Mouse (Mus musculus) hindbrain, embryonic 11.5 days (tissue): ENCODE measurements at regions not wholly inside any gene's neighbourhood (a gene's known extent, or its start where the extent isn't known, plus 50 kb on each side); places are given as distances from the start of the nearest gene placed in this dataset.

Experiments
- ATAC-seq: fragments of 200-750 bp; cut with Nextera tagmentation; 2 replicates; pipeline ENCODE4 v1.8.0; 2017; ENCODE audit warnings: mild to moderate bottlenecking, moderate TSS enrichment, moderate library complexity; ENCODE audit not compliant: low FRiP score
- DNase-seq: peaks from one replicate; pipeline ENCODE4 v3.0.0-alpha.2; 2015; ENCODE audit warnings: low spot score
- H3K27ac ChIP-seq: fragments of 300-500 bp; sonication (generic); 2 replicates; pipeline ENCODE4 v1.5.1; 2014; ENCODE audit warnings: mild to moderate bottlenecking, low read depth, low read length
- H3K27me3 ChIP-seq: fragments of 300-500 bp; sonication (generic); 2 replicates; pipeline ENCODE4 v1.6.1; 2014; ENCODE audit warnings: mild to moderate bottlenecking, low read length, moderate library complexity, mixed read lengths; ENCODE audit not compliant: control insufficient read depth, insufficient read depth
- H3K36me3 ChIP-seq: fragments of 300-500 bp; sonication (generic); 2 replicates; pipeline ENCODE4 v1.6.1; 2014; ENCODE audit warnings: mild to moderate bottlenecking, low read length, moderate library complexity, mixed read lengths; ENCODE audit not compliant: control insufficient read depth, insufficient read depth
- H3K4me1 ChIP-seq: fragments of 300-500 bp; sonication (generic); replicated peaks from 2 replicates; pipeline ENCODE4 v1.6.1; 2014; ENCODE audit warnings: low read length, mixed read lengths; ENCODE audit not compliant: control insufficient read depth, insufficient read depth
- H3K4me2 ChIP-seq: fragments of 300-500 bp; sonication (generic); replicated peaks from 2 replicates; pipeline ENCODE4 v1.6.1; 2014; ENCODE audit warnings: mild to moderate bottlenecking, low read depth, low read length
- H3K4me3 ChIP-seq: fragments of 300-500 bp; sonication (generic); 2 replicates; pipeline ENCODE4 v1.5.1; 2014; ENCODE audit warnings: low read depth, low read length
- H3K9ac ChIP-seq: fragments of 300-500 bp; sonication (generic); 2 replicates; pipeline ENCODE4 v1.6.1; 2014; ENCODE audit warnings: low read depth, low read length
- H3K9me3 ChIP-seq: fragments of 300-500 bp; sonication (generic); 2 replicates; pipeline ENCODE4 v1.6.1; 2016; ENCODE audit warnings: low read length; ENCODE audit not compliant: control insufficient read depth
- WGBS: fragments of 180-500 bp; shearing (Covaris S2); extraction: QIAGEN DNeasy Blood & Tissue Kit; methylation state at CpG from one replicate; pipeline ENCODE4 v1.1.7; 2014; 5-methylcytosine and 5-hydroxymethylcytosine counted together

GRCm38 (mm10) chr15:36945309-36945708, 62.3 kb downstream of the Zfp706 start:
- Histone ChIP-seq H3K27me3 (no peaks in the 10 kb centered on the region), H3K9me3 (no peaks in the 10 kb centered on the region), H3K4me2 (no peak overlapping the region), H3K4me3 (no peak overlapping the region), H3K4me1 (no peaks in the 10 kb centered on the region; the same call in 1 of the 2 replicates), H3K36me3 (no peaks in the 10 kb centered on the region), H3K9ac (no peak overlapping the region), H3K27ac (no peak overlapping the region)
- no peak for ATAC-seq
- 81% methylated on average over 4 of the region's 4 CpGs for WGBS
- DNase-seq, result no peak

DNA sequence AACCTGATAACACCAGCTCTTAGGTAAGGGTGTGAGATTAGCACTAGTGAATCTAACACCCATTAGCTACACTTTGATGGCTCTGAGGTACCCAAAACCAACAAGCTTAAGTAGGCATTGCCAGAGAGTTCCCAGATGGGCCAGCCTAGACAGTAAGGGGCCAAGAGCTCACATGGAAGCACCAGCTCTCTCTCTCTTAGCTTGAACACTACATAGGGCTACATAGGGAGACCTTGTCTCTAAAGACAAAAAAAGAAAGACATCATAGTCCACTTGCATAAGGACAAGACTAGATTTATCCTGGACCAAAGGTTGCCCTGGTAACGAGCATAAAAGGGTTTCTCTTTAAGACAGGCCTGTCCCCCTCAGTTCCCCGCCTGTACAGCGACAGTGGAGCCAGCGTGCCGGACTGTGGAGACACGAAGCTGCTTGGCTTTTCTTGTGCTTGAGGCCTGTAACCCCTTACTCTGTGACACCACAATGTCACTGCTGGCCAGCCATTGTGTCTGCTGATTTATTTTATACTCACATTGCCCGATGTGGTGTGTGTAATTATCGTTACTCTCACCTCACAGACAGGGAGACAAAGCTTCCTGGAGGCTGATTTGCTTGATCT, 62.9 kb downstream of the Zfp706 start:
- Histone ChIP-seq H3K4me1 (no peaks in the 10 kb centered on the region; the same call in 1 of the 2 replicates), H3K4me2 (no peak overlapping the region), H3K36me3 (no peaks in the 10 kb centered on the region), H3K9me3 (no peaks in the 10 kb centered on the region), H3K4me3 (no peak overlapping the region), H3K27me3 (no peaks in the 10 kb centered on the region), H3K9ac (no peak overlapping the region; the same call in 1 of the 2 replicates), H3K27ac (no peak overlapping the region)
- WGBS, result 47% methylated on average over 8 of the region's 8 CpGs
- DNase-seq, result peak; percentile 40
- peak; percentile 63 for ATAC-seq

DNA sequence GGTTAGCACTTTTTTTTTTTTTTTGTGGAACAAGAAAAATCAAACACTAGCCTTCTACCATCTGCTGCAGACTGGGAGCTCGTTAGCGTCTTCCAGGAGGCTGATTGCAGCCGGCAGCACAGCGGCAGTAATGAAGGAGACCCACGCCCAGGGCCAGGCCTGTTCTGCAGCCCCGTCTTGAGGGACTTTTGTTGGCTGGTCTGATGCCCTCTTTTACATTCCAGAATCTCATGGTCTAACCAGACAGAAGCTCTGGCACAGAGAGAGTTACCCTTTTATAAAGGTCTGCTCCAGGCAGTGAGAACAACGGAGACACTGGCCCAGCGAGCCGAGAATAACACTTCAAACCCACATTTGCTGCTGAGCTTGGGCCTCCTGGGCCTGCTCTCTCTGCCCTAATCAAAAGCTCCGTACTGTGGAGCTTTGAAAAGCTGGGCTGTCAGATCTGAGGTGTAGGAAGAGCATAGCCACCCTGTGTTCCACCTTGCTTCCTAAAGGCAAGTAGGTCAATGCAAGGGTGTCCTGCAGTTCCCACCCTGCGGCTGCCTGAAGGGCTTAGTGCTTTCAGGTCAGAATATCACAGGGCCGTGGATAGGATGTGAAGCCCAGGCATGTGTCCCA, 64.0 kb downstream of the Zfp706 start:
- H3K4me3 ChIP-seq, result no peak overlapping the region
- no peak overlapping the region for H3K27ac ChIP-seq
- no peaks in the 10 kb centered on the region for H3K9me3 ChIP-seq
- H3K4me2 ChIP-seq, result no peak overlapping the region
- peak; percentile 18 for DNase-seq
- H3K9ac ChIP-seq, result no peak overlapping the region
- no peak for ATAC-seq
- no peaks in the 10 kb centered on the region; the same call in 1 of the 2 replicates for H3K4me1 ChIP-seq
- H3K36me3 ChIP-seq, result no peaks in the 10 kb centered on the region
- H3K27me3 ChIP-seq, result no peaks in the 10 kb centered on the region
- WGBS, result 55% methylated on average over 12 of the region's 12 CpGs

GRCm38 (mm10) chr15:36942261-36942660, 65.3 kb downstream of the Zfp706 start:
- 75% methylated on average over 4 of the region's 4 CpGs for WGBS

GRCm38 (mm10) chr15:36941741-36942140, 65.8 kb downstream of the Zfp706 start:
- ATAC-seq, result no peak
- Histone ChIP-seq H3K4me3 (no peak overlapping the region), H3K36me3 (no peaks in the 10 kb centered on the region), H3K27me3 (no peaks in the 10 kb centered on the region), H3K27ac (no peak overlapping the region), H3K4me1 (peaks cover 7% of the 10 kb centered on the region), H3K9ac (no peak overlapping the region), H3K4me2 (no peak overlapping the region), H3K9me3 (no peaks in the 10 kb centered on the region)
- 92% methylated on average over 5 of the region's 5 CpGs for WGBS
- no peak for DNase-seq

More at GRCm38 (mm10) chr15:36942261-36942660, 65.3 kb downstream of the Zfp706 start:
- Histone ChIP-seq H3K9me3 (no peaks in the 10 kb centered on the region), H3K4me3 (no peak overlapping the region), H3K36me3 (no peaks in the 10 kb centered on the region), H3K27me3 (no peaks in the 10 kb centered on the region), H3K27ac (no peak overlapping the region), H3K4me1 (peaks cover 7% of the 10 kb centered on the region), H3K4me2 (no peak overlapping the region), H3K9ac (no peak overlapping the region)
- no peak for ATAC-seq
- no peak for DNase-seq

- Histone ChIP-seq H3K9ac (no peak overlapping the region), H3K9me3 (no peaks in the 10 kb centered on the region), H3K36me3 (no peaks in the 10 kb centered on the region), H3K27ac (no peak overlapping the region), H3K4me3 (no peak overlapping the region), H3K4me2 (no peak overlapping the region), H3K4me1 (peaks cover 7% of the 10 kb centered on the region; the same call in 1 of the 2 replicates), H3K27me3 (no peaks in the 10 kb centered on the region)
- no peak for DNase-seq
- WGBS, result 87% methylated on average over 9 of the region's 9 CpGs
- ATAC-seq, result no peak
Measured at GRCm38 (mm10) chr15:36939608-36940007, 68.0 kb downstream of the Zfp706 start.

DNA sequence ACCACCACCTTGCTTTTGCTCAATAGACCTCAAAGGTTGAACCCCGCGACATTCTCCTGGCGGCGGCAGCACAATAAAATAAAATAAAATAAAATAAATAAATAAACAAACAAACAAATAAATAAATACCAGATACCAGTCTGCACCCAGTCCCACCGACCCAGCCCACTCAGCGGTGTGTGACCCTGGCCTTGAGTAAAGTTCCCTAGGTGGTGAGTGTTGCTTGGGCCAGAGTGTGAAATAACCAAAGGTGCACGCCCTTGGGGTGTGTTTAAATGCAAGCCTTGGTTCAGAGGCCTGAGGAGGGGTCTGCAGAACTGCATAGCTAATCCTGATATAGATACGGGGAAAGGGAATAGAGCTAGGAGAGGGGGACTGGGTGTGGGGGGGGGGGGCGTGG, 68.4 kb downstream of the Zfp706 start:
- Histone ChIP-seq H3K4me2 (peak overlapping the region; percentile 86), H3K27ac (peak overlapping the region; percentile 56; the same call in 1 of the 2 replicates), H3K4me1 (peaks cover 7% of the 10 kb centered on the region; the same call in 1 of the 2 replicates), H3K36me3 (no peaks in the 10 kb centered on the region), H3K27me3 (no peaks in the 10 kb centered on the region), H3K9me3 (no peaks in the 10 kb centered on the region), H3K4me3 (peak overlapping the region; percentile 56), H3K9ac (peak overlapping the region; percentile 87)
- ATAC-seq (peak; percentile 47), DNase-seq (no peak)
- WGBS, result 34% methylated on average over 9 of the region's 9 CpGs

DNA sequence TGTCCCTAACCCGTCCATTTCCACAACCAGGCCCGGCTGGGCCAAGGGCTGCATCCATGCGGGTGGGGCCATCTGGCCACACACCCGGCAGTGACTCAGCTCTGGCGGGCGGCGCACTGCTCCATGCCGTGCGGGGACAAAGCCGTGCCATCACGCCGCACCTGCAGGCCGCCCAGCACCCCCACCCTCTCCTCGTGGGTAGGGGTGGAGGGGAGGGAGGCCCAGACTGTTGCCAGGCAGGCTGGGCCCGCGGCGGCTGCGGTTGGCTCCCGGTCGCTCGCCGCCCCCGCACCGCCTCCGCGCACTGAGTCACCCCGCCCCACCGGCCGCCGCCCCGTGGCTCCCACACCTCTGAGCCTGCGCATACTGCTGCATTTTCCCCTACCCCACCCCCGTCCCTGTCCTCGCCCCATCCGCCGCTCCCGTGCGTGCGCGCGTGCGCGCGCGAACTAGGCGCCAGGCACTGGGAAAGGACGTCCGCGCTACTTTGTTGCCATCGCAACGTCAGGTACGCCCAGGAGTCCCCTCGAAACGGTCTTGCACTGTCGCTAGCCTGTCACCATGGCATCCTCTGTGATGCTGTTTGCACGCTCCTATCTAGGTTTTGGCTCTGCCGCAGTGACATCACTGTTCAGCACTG, 68.9 kb downstream of the Zfp706 start:
- Histone ChIP-seq H3K9ac (peak overlapping the region; percentile 87), H3K27me3 (no peaks in the 10 kb centered on the region), H3K27ac (peak overlapping the region; percentile 94), H3K4me3 (peak overlapping the region; percentile 56), H3K4me2 (peak overlapping the region; percentile 86), H3K36me3 (no peaks in the 10 kb centered on the region), H3K9me3 (no peaks in the 10 kb centered on the region), H3K4me1 (peaks cover 7% of the 10 kb centered on the region; the same call in 1 of the 2 replicates)
- under 1% methylated on average over 44 of the region's 57 CpGs for WGBS
- peak; percentile 95 for ATAC-seq
- DNase-seq, result peak; percentile 89
